Mouse (Mus musculus): ENCODE measurements around the gene Adcy9.

DNA sequence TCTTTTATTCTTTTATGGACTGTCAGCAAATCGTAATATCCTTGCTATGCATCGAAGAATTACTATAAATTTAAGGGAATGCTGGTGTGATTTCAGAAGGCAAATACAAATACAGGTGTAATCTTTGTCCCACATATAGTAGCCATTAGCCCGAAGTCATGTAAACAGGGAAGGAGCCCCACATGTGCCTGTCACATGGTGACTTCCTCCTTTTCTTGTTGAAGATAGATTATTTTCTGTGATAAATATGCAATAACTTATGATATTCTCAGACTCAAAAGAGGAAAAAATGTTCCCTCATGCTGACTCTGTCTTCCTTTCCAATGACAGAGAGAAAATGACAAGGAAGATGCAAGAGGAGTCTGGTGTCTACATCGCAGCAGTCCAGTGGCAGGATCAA, 112.5 kb downstream of the Adcy9 start:
- TF ChIP-seq POLR2A (IDR thresholded peaks at IDR 0.05; ENCODE audit: extremely low read depth, insufficient read depth, low read length) (no peak), CTCF (IDR thresholded peaks at IDR 0.05; ENCODE audit: low read depth, low read length) (no peak)
